Mouse (Mus musculus) MEL (cell line): Measurements from ENCODE around the gene Arhgap5.

Experiments
- BHLHE40 ChIP-seq: IDR thresholded peaks from 2 replicates; pipeline ENCODE4 v1.6.1; 2012; ENCODE audit warnings: low read depth, mild to moderate bottlenecking, inconsistent platforms, low read length, improper control_type of control experiment, borderline replicate concordance
- CHD2 ChIP-seq: IDR thresholded peaks from 2 replicates; pipeline ENCODE4 v1.6.1; 2011; ENCODE audit warnings: low read length, improper control_type of control experiment
- CTCF ChIP-seq, 3 experiments: IDR thresholded peaks in 2 of 3; conservative IDR thresholded peaks in 1 of 3; 2 replicates each; pipeline ENCODE4 v1.5.1; 2011 to 2012; ENCODE audit warnings: low read length in 3 of 3, low read depth in 2 of 3, mild to moderate bottlenecking in 2 of 3, improper control_type of control experiment in 1 of 3, inconsistent platforms in 1 of 3, mixed read lengths in 1 of 3, moderate library complexity in 1 of 3; ENCODE audit not compliant: control insufficient read depth in 1 of 3, insufficient read depth in 1 of 3, poor library complexity in 1 of 3, severe bottlenecking in 1 of 3
- EP300 ChIP-seq, 2 experiments: IDR thresholded peaks; 2 replicates each; pipeline ENCODE4 v1.6.1; 2011; ENCODE audit warnings: improper control_type of control experiment in 2 of 2, low read length in 2 of 2, low read depth in 1 of 2, mild to moderate bottlenecking in 1 of 2
- GATA1 ChIP-seq: IDR thresholded peaks from 2 replicates; pipeline ENCODE4 v1.6.1; 2011; ENCODE audit warnings: low read depth, low read length, improper control_type of control experiment
- JUND ChIP-seq: IDR thresholded peaks from 2 replicates; pipeline ENCODE4 v1.6.1; 2011; ENCODE audit warnings: low read depth, mild to moderate bottlenecking, improper control_type of control experiment, low read length
- MAZ ChIP-seq: IDR thresholded peaks from 2 replicates; pipeline ENCODE4 v1.6.1; 2012; ENCODE audit warnings: low read depth, mild to moderate bottlenecking, inconsistent platforms, low read length, improper control_type of control experiment
- MEF2A ChIP-seq: IDR thresholded peaks from 2 replicates; pipeline ENCODE4 v1.6.1; 2014; ENCODE audit warnings: low read depth, mild to moderate bottlenecking, inconsistent platforms, low read length, improper control_type of control experiment; ENCODE audit not compliant: poor library complexity, insufficient replicate concordance, severe bottlenecking; ENCODE audit errors: extremely low read depth
- MYC ChIP-seq: IDR thresholded peaks from 2 replicates; pipeline ENCODE4 v1.6.1; 2011; ENCODE audit warnings: low read depth, mild to moderate bottlenecking, low read length, improper control_type of control experiment, moderate library complexity
- POLR2A ChIP-seq, 2 experiments: IDR thresholded peaks; 2 replicates each; pipeline ENCODE4 v1.6.1; 2011 to 2012; ENCODE audit warnings: low read length in 2 of 2, mild to moderate bottlenecking in 2 of 2, control low read depth in 1 of 2, improper control_type of control experiment in 1 of 2, low read depth in 1 of 2, moderate library complexity in 1 of 2; ENCODE audit not compliant: control insufficient read depth in 1 of 2, insufficient read depth in 1 of 2, poor library complexity in 1 of 2
- USF1 ChIP-seq: IDR thresholded peaks from 2 replicates; pipeline ENCODE4 v1.6.1; 2014; ENCODE audit warnings: low read depth, mild to moderate bottlenecking, inconsistent platforms, low read length, improper control_type of control experiment, moderate library complexity
- ZC3H11A ChIP-seq: IDR thresholded peaks from 2 replicates; pipeline ENCODE4 v1.6.1; 2012; ENCODE audit warnings: low read depth, mild to moderate bottlenecking, inconsistent platforms, low read length, improper control_type of control experiment
- ZNF384 ChIP-seq: IDR thresholded peaks from 2 replicates; pipeline ENCODE4 v1.6.1; 2012; ENCODE audit warnings: low read depth, mild to moderate bottlenecking, inconsistent platforms, low read length, improper control_type of control experiment

DNA sequence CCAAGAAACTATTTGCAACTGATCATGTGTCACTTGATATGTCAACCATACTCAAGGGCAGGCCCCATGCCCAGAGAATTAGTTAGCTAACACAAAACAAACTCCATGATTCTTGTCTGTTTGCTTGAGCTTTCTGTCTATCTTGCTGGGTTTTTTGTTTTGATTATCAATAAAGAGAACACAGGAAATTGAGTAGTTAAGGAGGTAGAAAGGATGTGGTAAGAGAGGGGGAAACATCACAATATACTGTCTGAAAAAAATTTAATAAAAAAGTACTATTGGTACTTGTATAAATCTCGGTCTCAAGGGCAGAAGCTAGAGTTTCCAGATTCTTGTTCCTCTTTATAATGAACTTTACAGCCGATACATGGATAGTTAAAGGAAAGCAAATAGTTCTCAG, 20.9 kb downstream of the Arhgap5 start:
- no peak for TF ChIP-seq ZC3H11A
- TF ChIP-seq EP300 (IDR thresholded peaks at IDR 0.05; ENCODE audit: low read depth in 1 of 2, low read length in 2 of 2), result no peak
- TF ChIP-seq USF1, result no peak
- no peak for TF ChIP-seq GATA1
- TF ChIP-seq CHD2, result no peak
- TF ChIP-seq POLR2A (IDR thresholded peaks at IDR 0.05; ENCODE audit: control insufficient read depth in 1 of 2, insufficient read depth in 1 of 2, low read depth in 1 of 2, low read length in 2 of 2, poor library complexity in 1 of 2), result no peak
- no peak for TF ChIP-seq MAZ
- TF ChIP-seq CTCF (IDR thresholded peaks at IDR 0.05 in 2 of 3, conservative IDR thresholded peaks at IDR 0.05 in 1 of 3; ENCODE audit: control insufficient read depth in 1 of 3, insufficient read depth in 1 of 3, low read depth in 2 of 3, low read length in 3 of 3, poor library complexity in 1 of 3, severe bottlenecking in 1 of 3), result no peak
- TF ChIP-seq JUND, result no peak
- no peak for TF ChIP-seq BHLHE40
- no peak for TF ChIP-seq MEF2A
- TF ChIP-seq ZNF384, result no peak
- no peak for TF ChIP-seq MYC
